ENCODE assay signal across 2 mouse cellular contexts in the genomic region with DNA sequence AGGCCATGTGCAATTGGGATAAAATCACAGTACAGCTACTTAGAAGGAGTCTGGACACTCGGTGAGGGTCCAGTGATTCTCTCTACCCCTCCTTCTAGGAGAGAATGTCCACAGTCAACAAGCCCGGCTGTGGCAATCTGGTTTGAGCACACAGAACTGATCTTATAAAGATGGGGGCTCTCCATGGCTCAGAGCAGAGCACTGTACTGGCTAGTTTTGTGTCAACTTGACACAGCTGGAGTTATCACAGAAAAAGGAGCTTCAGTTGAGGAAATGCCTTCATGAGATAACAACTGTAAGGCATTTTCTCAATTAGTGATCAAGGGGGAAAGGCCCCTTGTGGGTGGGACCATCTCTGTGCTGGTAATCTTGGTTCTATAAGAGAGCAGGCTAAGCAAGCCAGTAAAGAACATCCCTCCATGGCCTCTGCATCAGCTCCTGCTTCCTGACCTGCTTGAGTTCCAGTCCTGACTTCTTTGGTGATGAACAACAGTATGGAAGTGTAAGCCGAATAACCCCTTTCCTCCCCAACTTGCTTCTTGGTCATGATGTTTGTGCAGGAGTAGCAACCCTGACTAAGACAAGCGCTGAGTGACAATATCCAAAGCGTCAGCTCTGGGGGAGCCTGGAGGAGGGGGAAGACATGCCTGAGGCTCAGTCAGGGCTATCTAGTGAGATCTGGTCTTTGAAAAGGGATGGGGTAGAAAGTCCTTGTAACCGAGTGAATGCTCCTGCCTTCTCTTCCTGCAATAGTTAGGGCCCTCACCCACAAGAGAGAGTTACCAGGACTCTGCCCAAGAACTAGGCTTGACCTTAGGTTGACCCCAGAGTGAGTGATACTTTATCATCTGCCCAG. TPM values are rescaled to one million over a fixed set of nuclear protein-coding genes. Genes with fewer than 3 reads are reported as not detected.
"Had no signal": no experiment of that assay in that cellular context is flagged by ENCODE, and none has a peak within 500 bp of the region (broad histone marks: within the 10 kb centered on the region; RNA-seq: fewer than 3 reads in every experiment).

No protein-coding gene starts in this region.

RNA-seq across cellular contexts. Expression of gene Clstn3, which starts 7.4 kb away (rescaled TPM):
- total RNA-seq: monocyte, adult 5-6 weeks; neutrophil, adult 5-6 weeks had no signal
